Mouse (Mus musculus) inflammation-experienced regulatory T-cells, adult 6 months (primary cell): ENCODE data around the gene Adamts9. TPM values are rescaled to one million over a fixed set of nuclear protein-coding genes. Genes with fewer than 3 reads are reported as not detected.

ENCODE experiments used
- ATAC-seq: one replicate; pipeline ENCODE4 v1.8.0; 2017
- polyA plus RNA-seq, 3 experiments: library from polyadenylated mRNA; unstranded; fragments of 100-300 nt; shearing (Covaris generic); gene quantifications; one replicate each; pipeline ENCODE4 v1.2.1; 2017

Adamts9 gene
- polyA plus RNA-seq, 3 experiments from 2014 or later: 0.20 to 0.35 TPM; not detected in 1

- ATAC-seq: no peak
Measured at GRCm38 (mm10) chr6:92804254-92804971, 138.9 kb downstream of the Adamts9 start.

GRCm38 (mm10) chr6:92803213-92803612 lies 140.1 kb downstream of the Adamts9 start:
- ATAC-seq: no peak

DNA sequence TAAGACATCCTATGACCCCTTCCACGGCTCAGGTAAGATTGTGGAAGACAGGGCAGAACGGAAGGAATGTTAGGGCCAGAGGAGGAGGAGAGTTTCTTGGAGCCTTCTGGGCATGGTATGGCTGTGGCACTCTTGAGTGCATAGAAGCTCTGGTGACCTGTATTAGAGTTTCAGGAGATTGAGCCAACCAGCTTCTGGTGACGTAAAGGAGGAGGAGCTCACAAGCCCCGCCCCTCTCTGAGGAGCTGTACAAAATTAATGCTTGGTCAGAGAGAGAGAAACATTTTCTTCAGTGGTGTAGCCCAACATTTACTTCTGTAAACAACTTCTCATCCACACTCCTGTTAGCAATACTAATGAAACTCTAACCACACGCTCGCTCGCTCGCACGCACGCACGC lies 140.9 kb downstream of the Adamts9 start:
- ATAC-seq: no peak

DNA sequence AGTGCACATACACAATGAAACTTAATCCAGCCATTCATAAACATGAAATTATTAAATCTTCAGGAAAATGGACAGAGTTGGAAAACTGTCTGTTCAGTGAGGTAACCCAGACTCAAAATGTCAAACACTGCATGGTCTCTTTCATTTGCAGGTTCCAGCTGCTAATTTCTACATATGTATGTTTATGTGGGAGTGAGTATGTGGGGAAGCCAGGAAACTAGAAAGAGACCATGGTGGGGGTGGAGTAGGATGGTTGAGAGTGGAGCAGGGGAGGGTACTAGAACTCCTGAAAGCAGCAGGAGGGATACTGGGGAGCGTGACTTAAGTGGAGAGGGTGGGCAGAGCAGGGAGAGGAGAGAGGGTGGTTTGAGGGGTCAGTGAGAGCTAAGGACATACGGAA lies 141.8 kb downstream of the Adamts9 start:
- no peak for ATAC-seq

GRCm38 (mm10) chr6:92793804-92794203 lies 149.5 kb downstream of the Adamts9 start:
- ATAC-seq: no peak

DNA sequence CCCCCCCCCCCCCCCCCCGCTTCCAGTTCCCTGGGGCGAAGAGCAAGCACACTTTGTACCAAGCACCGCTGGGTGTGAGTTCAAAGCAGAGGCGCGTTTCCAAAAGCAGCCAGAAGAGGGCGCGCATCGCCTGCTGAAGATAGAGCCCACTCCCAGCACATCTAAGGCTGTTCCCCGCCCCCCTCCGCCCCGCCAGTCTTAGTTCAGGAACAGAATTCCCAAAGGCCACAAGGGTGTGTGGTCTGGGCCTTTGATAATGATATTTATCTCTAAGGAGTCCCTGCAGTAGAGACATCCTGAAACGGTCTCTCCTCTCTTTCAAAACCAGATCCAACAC lies 155.9 kb downstream of the Adamts9 start:
- no peak for ATAC-seq

GRCm38 (mm10) chr6:92786701-92787375 lies 156.5 kb downstream of the Adamts9 start:
- ATAC-seq: no peak

DNA sequence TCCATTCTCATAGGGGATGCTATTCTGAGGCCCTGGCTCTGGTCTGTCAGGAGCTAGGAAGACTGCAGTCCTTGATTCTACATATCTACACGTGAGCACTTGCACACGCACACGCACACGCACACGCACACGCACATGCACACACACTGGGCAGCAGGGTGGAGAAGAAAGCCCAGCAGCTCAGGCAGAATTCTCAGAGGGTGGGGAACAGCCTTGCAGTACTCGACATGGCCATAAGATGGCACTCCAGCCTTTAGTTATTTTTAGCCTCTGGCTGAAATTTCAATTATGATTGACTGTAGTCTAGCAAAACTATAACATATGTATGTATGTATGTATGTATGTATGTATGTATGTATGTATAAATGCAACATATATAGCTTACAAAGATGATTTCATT lies 158.5 kb downstream of the Adamts9 start:
- no peak for ATAC-seq

GRCm38 (mm10) chr6:92781446-92781845 lies 161.8 kb downstream of the Adamts9 start:
- ATAC-seq: no peak

DNA sequence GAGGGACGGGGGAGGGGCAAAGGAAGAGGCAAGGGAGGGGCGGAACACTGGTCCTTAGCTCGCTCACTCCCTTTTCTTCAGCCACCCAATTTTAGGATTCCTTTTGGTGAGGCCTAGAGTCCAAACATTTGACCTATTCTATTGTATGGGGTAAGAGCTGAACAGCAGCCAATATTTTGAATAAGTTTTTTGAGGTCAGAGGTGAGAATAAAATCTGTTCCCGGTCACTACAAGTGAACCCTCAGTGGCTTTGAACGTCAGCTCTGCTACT lies 163.4 kb downstream of the Adamts9 start:
- no peak for ATAC-seq

DNA sequence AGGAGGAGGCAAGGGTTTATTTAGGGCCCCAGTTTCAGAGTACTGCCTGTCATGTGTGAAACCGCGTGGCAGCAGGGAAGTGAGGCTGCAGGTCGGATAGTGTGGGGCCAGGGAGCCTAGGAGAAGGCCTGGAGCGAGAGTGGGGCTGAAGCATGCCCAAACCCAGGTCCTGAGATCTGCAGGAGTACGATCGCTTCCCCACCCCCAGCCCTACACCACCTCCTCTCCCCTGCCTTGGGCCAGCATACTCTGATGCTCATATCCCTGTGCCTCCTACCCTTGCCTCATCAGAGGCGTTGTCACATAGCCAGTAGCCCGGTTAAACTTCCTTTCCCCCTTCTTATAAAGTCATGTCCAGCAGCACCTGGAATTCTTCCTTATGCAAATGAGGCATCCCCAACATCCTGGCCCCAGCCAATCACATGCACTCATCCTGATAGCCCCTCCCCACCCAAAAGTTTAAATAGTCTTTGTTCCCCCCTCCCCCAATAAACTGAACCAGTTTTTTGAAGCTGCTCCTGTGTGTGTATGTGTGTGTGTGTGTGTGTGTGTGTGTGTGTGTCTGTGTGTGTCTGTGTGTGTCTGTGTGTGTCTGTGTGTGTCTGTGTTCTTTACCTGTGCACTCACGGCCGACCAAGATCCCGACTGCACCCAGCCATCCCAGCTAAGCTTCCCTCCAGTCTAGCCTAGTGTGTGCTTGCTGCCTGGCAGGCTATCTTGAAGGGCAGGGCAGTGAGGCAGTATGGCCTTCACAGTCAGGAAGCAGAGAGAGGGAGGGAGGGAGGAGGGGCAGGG lies 164.0 kb downstream of the Adamts9 start:
- ATAC-seq: no peak

DNA sequence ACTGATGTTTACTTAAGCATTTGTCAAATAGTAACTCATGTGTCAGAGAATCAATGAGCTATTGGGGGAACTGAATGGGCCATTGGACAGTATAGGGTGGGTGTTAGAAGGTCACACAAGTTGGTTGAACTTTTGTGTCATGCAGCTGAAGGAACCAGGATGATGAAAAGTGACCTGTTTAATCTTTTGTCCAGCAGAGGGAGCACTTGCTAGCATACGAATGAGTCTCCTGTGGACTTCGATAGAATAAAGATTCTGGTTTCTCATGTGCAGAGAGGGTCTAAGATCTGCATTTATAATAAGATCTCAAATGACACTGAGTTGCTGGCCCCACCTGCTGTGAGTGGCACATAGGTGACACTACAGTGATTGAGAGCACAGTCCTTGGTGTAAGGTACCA lies 166.9 kb downstream of the Adamts9 start:
- ATAC-seq: no peak

- no peak for ATAC-seq
Measured at GRCm38 (mm10) chr6:92762372-92762771, 180.9 kb downstream of the Adamts9 start.

- no peak for ATAC-seq
Measured at GRCm38 (mm10) chr6:92759616-92760015, 183.7 kb downstream of the Adamts9 start.

DNA sequence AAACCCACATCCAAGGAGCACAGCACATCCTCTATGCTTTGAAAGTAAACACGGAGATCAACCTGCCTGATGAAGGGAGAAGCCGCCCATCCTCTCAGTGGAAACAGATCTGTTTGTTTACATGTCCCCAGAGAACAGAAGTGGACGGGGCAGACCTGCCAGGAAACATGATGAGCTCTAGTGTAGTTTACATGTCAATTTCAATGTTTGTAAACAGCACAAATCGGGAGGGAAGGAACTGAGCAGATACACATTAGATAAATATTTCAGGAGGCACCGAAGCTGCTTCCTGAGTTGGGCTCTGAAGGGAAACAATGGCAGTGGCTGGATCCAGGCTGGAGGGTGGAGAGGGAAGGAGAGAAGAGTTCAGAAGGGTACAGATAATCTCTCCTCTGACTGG lies 187.5 kb downstream of the Adamts9 start:
- no peak for ATAC-seq

- no peak for ATAC-seq
Measured at GRCm38 (mm10) chr6:92752737-92753136, 190.6 kb downstream of the Adamts9 start.

DNA sequence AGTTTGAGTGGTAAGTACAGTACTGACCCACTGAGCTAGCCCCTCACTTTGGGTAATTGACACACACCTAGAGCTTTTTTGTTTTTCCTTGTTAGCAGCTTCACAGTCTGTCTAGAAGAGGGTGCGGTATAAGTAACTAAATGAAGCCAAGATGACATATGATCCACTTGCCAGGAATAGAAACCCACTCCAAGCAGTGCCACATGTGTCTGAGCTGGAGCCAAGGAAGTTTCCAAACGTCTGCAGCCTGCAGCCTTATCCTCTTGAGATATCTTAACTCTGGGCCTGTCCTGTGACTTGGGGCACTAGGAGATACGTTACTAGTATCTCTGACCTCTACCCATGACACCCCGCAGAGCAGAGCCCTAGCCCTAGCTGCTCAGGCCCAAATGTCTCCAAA lies 193.9 kb downstream of the Adamts9 start:
- ATAC-seq: no peak

DNA sequence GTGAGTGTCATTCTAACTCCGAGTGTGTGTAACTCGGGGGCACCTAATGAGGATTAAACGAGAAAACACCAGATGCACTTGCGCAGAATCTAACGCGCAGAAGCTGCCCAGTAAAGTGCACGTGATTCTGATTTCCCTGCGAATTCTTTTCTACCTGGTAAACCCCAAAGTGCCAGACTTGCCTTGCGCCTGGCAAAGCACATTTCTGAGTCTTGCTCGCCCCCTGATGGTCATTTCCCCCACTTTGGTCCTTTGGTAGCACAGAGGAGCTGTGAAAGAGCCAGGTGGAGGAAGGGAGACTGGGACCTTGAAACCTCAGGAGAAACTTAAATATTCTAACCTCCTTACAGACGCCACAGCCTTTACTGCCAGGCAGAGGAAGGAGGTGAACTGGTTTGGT lies 199.7 kb downstream of the Adamts9 start:
- ATAC-seq: no peak

DNA sequence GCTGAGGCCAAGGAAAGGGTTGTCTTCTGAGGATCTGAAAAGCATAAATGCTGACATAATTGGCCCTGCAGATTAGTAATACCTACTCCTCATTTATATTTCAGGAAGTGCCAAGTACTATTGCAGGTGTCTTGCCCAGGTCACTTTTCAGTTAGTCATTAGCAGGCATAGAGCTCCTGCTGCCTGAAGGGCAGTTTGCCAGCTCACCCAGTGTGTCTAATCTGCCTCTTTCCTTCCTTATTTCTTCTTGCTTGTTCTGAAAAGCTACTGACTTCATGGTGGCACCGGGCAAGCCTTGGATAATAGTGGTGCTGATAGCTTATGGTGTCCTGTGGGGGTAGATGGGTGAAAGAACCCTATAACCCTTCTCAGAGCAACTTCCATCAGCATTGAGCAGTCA lies 206.2 kb downstream of the Adamts9 start:
- no peak for ATAC-seq

- no peak for ATAC-seq
Measured at GRCm38 (mm10) chr6:92733651-92734050, 209.6 kb downstream of the Adamts9 start.

- ATAC-seq: no peak
Measured at GRCm38 (mm10) chr6:92728514-92728913, 214.8 kb downstream of the Adamts9 start.

GRCm38 (mm10) chr6:92728084-92728483 lies 215.2 kb downstream of the Adamts9 start:
- no peak for ATAC-seq

DNA sequence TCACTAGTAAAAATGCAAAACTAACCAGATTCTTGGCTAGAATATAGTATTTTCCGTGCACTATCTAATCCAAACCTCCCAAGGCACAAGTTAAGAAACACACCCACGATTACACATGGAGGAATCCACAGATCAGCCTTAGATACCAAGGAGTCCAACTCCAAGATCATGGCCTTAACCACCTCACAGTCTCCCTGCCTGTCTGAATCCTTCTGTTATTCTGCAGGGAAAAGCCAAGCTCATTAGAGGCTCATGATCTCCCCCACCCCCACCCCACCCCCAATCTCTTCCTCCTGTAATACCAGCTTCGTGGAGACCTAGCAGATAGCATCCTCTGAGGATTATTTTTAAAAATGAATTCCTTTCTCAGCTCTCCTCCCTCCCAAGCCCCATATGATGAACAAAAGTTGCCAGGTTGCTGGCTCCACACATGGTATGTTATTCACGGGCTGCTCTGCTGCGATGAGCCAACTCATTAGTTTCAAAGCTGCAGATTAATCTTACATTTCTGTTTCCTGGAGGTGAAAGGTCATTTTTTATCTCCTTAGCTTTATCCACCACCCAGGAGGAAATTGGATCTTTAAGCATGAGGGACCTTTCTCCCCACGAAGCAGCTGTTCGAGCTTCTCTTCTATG lies 215.8 kb downstream of the Adamts9 start:
- no peak for ATAC-seq

DNA sequence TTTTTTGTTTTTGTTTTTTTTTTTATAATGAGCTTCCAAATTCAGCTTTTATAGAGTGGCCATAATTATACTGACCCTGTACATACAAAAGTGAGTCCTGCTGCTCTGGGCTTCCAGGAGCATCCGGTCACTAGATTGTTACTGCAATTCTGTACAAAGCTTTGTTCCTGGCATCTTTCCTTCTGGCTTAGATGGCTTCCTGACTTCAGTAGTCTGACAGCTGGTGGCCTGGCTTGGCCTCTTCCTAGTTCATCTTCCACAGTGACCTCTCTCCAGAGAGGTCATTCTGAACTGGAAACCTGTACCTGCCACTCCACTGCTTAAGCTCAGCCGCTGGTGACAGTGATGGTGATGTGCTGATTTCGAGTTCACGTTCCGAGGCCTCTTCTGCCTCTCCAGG lies 217.2 kb downstream of the Adamts9 start:
- ATAC-seq: no peak
